Mouse (Mus musculus) spleen, adult 2 months (tissue): ENCODE results near the gene Gmnn. TPM values are rescaled to one million over a fixed set of nuclear protein-coding genes. Genes with fewer than 3 reads are reported as not detected.

Source experiments
- DNase-seq, 2 experiments: peaks; one replicate each; pipeline versions ENCODE4 v3.0.0 to v3.0.0-alpha.2; 2012 to 2021; ENCODE audit warnings: low spot score in 2 of 2, low read depth in 1 of 2
- H3K27ac ChIP-seq: fragments of 200-500 bp; 2 replicates; pipeline ENCODE4 v1.5.1; 2012; ENCODE audit warnings: low read length, inconsistent platforms; ENCODE audit not compliant: insufficient read depth
- H3K27me3 ChIP-seq: fragments of 200-500 bp; 2 replicates; pipeline ENCODE4 v1.6.1; 2012; ENCODE audit warnings: mild to moderate bottlenecking, moderate library complexity, low read length, inconsistent platforms; ENCODE audit not compliant: control insufficient read depth, insufficient read depth
- H3K36me3 ChIP-seq: fragments of 200-500 bp; 2 replicates; pipeline ENCODE4 v1.6.1; 2012; ENCODE audit warnings: mild to moderate bottlenecking, low read length, inconsistent platforms; ENCODE audit not compliant: control insufficient read depth, insufficient read depth
- H3K4me1 ChIP-seq: fragments of 200-500 bp; 2 replicates; pipeline ENCODE4 v1.6.1; 2011; ENCODE audit warnings: inconsistent platforms; ENCODE audit not compliant: control insufficient read depth, insufficient read depth, insufficient read length
- H3K4me3 ChIP-seq: fragments of 200-500 bp; 2 replicates; pipeline ENCODE4 v1.5.1; 2011; ENCODE audit warnings: mild to moderate bottlenecking, inconsistent platforms; ENCODE audit not compliant: insufficient read depth, insufficient read length; ENCODE audit errors: extremely low read depth
- CTCF ChIP-seq: fragments of 200-500 bp; IDR thresholded peaks from 2 replicates; pipeline ENCODE4 v1.5.1; 2011; ENCODE audit warnings: mild to moderate bottlenecking, inconsistent platforms; ENCODE audit not compliant: insufficient read depth, insufficient read length, insufficient replicate concordance; ENCODE audit errors: extremely low read depth
- POLR2A ChIP-seq: fragments of 200-500 bp; IDR thresholded peaks from 2 replicates; pipeline ENCODE4 v1.6.1; 2011; ENCODE audit warnings: low read depth, low read length, inconsistent platforms
- WGBS: fragments of 180-500 bp; shearing (Covaris S2); methylation state at CpG from one replicate; pipeline ENCODE4 v1.1.7; 2018; 5-methylcytosine and 5-hydroxymethylcytosine counted together
- polyA plus RNA-seq: library from polyadenylated mRNA; depleted of rRNA; stranded (reverse); fragments of >200 nt; gene quantifications from 2 replicates; pipeline ENCODE4 v1.2.3, GENCODE M21; 2012

Gene Gmnn
- polyA plus RNA-seq, 1 experiment: 2.7 TPM

- DNase-seq: no peak
- no peak for TF ChIP-seq CTCF
- TF ChIP-seq POLR2A: no peak
- no peak overlapping the region for H3K4me3 ChIP-seq
- H3K27ac ChIP-seq: no peak overlapping the region
- H3K36me3 ChIP-seq: peaks cover 54% of the 10 kb centered on the region
- no peaks in the 10 kb centered on the region for H3K27me3 ChIP-seq
- H3K4me1 ChIP-seq: no peaks in the 10 kb centered on the region
- 89% methylated on average over 10 of the region's 10 CpGs for WGBS
Observed at GRCm38 (mm10) chr13:24721502-24721901, 40.2 kb downstream of the Gmnn start.

GRCm38 (mm10) chr13:24717677-24718076 lies 44.0 kb downstream of the Gmnn start:
- Histone ChIP-seq H3K4me3 (no peak overlapping the region), H3K36me3 (peaks cover 61% of the 10 kb centered on the region), H3K27ac (no peak overlapping the region), H3K27me3 (no peaks in the 10 kb centered on the region), H3K4me1 (no peaks in the 10 kb centered on the region)
- DNase-seq: no peak
- WGBS: 90% methylated on average over 7 of the region's 7 CpGs
- no peak for TF ChIP-seq CTCF

- TF ChIP-seq POLR2A: no peak
- TF ChIP-seq CTCF: no peak
- peaks cover 61% of the 10 kb centered on the region for H3K36me3 ChIP-seq
- 92% methylated on average over 9 of the region's 9 CpGs for WGBS
Observed at GRCm38 (mm10) chr13:24716441-24716840, 45.3 kb downstream of the Gmnn start.

GRCm38 (mm10) chr13:24715601-24716000 lies 46.1 kb downstream of the Gmnn start:
- Histone ChIP-seq H3K27me3 (no peaks in the 10 kb centered on the region), H3K36me3 (peaks cover 68% of the 10 kb centered on the region), H3K27ac (no peak overlapping the region), H3K4me3 (no peak overlapping the region), H3K4me1 (no peaks in the 10 kb centered on the region)
- no peak for TF ChIP-seq CTCF
- TF ChIP-seq POLR2A: no peak
- 93% methylated on average over 5 of the region's 5 CpGs for WGBS
- DNase-seq: no peak

More at GRCm38 (mm10) chr13:24716441-24716840, 45.3 kb downstream of the Gmnn start:
- no peaks in the 10 kb centered on the region for H3K4me1 ChIP-seq
- H3K4me3 ChIP-seq: no peak overlapping the region
- H3K27me3 ChIP-seq: no peaks in the 10 kb centered on the region
- no peak overlapping the region for H3K27ac ChIP-seq
- DNase-seq: no peak

GRCm38 (mm10) chr13:24714360-24714885 lies 47.3 kb downstream of the Gmnn start:
- no peak overlapping the region for H3K27ac ChIP-seq
- no peak for DNase-seq
- no peaks in the 10 kb centered on the region for H3K27me3 ChIP-seq
- peaks cover 78% of the 10 kb centered on the region for H3K36me3 ChIP-seq
- WGBS: 96% methylated on average over 9 of the region's 9 CpGs
- H3K4me1 ChIP-seq: no peaks in the 10 kb centered on the region
- TF ChIP-seq CTCF: no peak
- TF ChIP-seq POLR2A: no peak
- H3K4me3 ChIP-seq: no peak overlapping the region

- TF ChIP-seq CTCF (peak; percentile 63; the same call in 1 of the 2 replicates), POLR2A (no peak)
- peak in 1 of 2 experiments; percentile 57 for DNase-seq
- Histone ChIP-seq H3K27ac (no peak overlapping the region), H3K36me3 (peaks cover 78% of the 10 kb centered on the region), H3K4me3 (no peak overlapping the region), H3K4me1 (no peaks in the 10 kb centered on the region), H3K27me3 (no peaks in the 10 kb centered on the region)
- WGBS: 67% methylated on average over 16 of the region's 16 CpGs
Observed at GRCm38 (mm10) chr13:24713434-24714000, 48.2 kb downstream of the Gmnn start.

GRCm38 (mm10) chr13:24712581-24713130 lies 49.1 kb downstream of the Gmnn start:
- WGBS: 83% methylated on average over 7 of the region's 7 CpGs
- Histone ChIP-seq H3K27ac (no peak overlapping the region), H3K4me1 (no peaks in the 10 kb centered on the region), H3K27me3 (no peaks in the 10 kb centered on the region), H3K4me3 (no peak overlapping the region), H3K36me3 (peaks cover 69% of the 10 kb centered on the region)
- no peak for DNase-seq
- TF ChIP-seq CTCF (no peak), POLR2A (no peak)
